Mouse (Mus musculus): ENCODE results near the gene Ush2a. TPM values are rescaled to one million over a fixed set of nuclear protein-coding genes. Genes with fewer than 3 reads are reported as not detected.

Gene Ush2a
- total RNA-seq, 2 experiments from 2014 or later = not detected

DNA sequence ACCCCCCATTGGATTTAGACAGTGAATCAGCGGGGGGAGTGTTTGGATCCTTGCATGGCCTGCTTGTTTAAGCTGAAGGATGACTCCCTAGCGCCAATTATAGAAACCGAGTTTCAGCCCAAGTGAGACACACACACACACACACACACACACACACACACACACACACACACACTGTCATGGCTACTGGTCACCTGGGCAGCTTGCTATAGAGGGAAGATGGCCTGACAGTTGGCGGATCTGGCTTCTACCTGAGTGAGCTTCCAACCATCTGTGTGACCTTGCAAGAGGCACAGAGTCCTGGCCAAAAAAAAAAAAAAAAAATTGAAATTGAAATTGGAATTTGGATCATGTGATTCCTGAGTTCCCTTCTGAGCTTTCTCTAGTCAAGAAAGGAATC, 690.7 kb downstream of the Ush2a start:
- ATAC-seq (replicated peaks; ENCODE audit: low FRiP score, poor library complexity, severe bottlenecking) = no peak

DNA sequence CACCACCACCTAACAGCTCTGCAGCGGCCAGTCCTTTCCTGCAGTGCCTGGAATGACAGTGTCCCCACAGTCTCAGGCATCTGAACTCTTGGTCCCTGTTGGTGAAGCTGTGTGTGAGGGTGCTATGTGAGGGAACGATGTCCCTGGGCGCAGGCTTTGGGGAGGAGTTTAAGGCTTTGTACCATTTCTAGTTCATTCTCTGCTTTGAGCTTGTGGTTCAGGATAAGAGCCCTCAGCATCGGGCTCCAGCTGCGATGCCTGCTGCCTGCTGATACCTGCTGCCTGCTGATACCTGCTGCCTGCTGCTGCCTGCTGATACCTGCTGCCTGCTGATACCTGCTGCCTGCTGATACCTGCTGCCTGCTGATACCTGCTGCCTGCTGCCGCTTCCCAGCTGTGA, 711.3 kb downstream of the Ush2a start:
- peak; percentile 97 for ATAC-seq (replicated peaks; ENCODE audit: low FRiP score, poor library complexity, severe bottlenecking)

DNA sequence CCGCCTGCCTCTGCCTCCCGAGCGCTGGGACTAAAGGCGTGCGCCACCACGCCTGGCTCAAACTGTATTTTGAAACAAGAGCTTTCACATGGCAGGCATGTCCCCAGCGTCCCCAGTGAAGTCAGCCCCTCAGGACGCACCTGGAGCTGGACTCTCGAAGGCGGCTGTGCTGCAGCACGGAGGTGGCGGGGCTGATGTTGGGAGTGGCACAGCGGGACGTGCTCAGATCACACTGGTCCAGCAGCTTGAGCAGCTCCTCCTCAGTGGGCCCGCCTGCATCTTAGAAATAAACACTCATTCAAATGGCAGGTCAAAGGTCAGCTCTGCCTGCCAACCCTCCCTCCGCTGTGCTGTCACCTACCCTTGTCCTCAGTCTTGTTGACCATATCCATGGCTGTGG, 712.1 kb downstream of the Ush2a start:
- ATAC-seq (replicated peaks; ENCODE audit: low FRiP score, poor library complexity, severe bottlenecking) = peak; percentile 32; the same call in 1 of the 2 replicates

DNA sequence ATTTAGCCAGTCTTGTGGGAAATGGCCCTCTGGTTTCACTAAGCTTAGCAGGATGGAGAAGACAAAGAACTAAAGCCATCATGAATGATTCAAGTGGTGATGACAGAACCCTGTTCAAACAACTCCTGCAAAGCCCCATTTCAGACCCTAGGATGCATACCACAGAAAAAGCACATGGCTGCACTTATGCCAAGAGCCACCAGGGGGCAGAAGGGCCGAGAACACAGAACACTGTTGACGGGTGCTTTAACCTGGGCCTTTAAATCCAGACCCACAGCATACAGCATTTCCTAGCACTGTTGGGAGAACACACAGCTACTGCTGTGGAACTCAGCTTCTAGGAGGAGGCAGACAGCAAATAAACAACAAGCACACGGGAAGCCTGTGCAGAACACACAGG, 718.2 kb downstream of the Ush2a start:
- peak; percentile 94 for ATAC-seq (replicated peaks; ENCODE audit: low FRiP score, poor library complexity, severe bottlenecking)

DNA sequence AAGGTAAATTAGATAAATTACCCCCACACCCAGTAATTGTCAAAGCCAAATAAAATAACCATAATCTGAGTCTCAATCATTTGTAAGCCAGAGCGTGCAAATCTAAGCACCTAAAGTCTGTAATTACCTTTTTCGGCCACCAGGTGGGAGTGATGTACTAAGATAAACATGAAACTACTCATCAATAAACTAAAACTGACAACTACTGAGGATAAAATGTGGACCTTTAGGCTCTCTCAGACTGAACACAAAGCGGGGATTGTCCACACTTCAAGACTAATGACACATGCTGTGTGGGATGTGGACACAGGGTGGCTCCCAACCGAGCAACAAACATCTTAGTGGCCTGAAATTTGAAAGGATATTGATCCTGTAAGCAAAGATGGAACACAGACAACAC, 731.4 kb downstream of the Ush2a start:
- peak; percentile 75 for ATAC-seq (replicated peaks; ENCODE audit: low FRiP score, poor library complexity, severe bottlenecking)

DNA sequence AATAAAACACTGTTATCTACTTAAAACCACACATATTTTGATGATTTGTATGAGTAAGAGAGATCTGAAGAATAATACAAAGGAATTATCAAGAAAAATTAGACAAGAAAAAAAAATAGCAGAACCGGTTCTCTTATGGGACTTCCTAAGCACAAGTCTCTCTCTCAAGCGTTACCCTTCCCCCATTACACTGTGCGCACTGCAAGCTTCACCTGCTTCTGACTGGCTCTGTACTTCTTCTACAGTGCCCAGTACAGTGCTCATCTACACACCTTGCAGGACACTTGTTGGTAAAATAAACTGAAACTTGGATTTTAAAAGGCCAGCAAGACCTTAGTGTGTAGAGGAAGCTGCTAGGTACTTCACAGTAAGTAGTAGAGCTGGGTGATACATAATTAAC, 736.1 kb downstream of the Ush2a start:
- ATAC-seq (replicated peaks; ENCODE audit: low FRiP score, poor library complexity, severe bottlenecking) = no peak

DNA sequence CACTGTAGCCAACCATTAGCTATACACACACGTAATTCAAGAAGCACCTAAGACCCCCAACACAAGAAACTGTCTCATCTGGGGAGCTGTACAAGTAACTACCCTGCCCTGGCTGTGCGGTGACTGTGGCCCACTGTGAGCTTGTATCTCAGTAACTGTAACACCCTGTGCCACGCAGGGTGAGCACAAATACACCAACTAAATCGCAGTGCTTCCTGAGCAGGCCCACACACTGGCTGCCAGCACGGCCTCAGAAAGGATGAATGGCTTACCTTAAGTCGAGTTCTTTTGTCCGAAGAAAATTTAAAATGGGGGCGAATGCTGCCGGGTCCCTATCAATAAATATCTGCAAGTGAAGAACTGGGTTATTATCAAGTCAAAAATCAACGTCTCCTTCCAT, 738.2 kb downstream of the Ush2a start:
- ATAC-seq (replicated peaks; ENCODE audit: low FRiP score, poor library complexity, severe bottlenecking) = no peak

DNA sequence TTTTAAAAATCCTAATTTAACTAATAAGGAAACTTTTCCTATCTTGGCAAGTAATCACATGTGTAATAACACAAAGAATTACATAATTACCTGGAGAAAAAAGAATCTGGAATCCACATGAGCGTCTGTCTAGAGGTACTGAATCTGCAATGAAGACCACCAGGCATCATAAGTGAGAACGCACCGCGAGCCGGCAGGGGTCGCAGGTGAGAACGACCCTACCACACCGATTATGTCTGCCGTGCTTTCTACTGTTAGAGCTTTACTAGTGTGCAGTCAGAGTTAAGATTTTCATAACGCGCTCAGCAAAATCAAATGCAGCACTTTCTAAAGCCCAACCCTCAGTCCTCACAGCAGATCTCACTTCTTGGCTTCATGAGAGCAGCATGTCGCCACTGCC, 740.0 kb downstream of the Ush2a start:
- ATAC-seq (replicated peaks; ENCODE audit: low FRiP score, poor library complexity, severe bottlenecking) = no peak

DNA sequence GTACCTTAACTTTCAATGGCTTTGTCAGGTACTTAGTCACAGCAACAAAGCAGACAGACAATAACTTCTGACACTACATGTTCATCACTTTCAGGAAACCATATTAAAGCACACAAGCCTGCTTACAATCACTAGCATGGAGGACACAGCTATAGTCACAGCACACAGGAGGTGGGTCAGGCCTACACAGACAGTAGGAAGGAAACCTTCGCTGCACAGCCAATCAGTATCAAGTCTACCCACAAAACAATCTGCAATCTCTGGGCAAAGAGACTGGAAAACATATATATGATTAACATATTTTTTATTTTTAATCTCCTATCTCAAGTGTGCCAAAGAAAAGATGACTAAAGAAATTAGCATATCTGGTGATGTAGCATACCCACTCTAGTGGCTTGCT, 743.0 kb downstream of the Ush2a start:
- ATAC-seq (replicated peaks; ENCODE audit: low FRiP score, poor library complexity, severe bottlenecking) = no peak

DNA sequence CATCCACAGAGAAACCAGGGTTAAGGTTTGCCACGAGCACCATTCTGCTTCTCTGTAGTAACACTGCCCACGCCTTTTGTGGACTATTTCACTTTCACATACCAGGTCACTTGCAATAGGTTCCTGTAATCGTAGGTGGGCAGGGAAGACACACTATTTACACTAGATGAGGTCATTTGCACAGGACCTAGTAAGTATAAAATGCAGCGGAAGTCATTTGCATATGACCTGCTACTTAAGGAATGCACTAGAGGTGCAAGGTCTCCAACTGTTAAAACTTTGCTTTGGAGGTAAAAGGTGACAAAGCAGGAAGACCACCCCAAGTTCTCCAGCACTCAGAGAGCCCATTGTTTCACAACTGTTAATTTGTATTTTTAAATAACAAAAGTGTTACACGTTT, 744.4 kb downstream of the Ush2a start:
- ATAC-seq (replicated peaks; ENCODE audit: low FRiP score, poor library complexity, severe bottlenecking) = no peak

DNA sequence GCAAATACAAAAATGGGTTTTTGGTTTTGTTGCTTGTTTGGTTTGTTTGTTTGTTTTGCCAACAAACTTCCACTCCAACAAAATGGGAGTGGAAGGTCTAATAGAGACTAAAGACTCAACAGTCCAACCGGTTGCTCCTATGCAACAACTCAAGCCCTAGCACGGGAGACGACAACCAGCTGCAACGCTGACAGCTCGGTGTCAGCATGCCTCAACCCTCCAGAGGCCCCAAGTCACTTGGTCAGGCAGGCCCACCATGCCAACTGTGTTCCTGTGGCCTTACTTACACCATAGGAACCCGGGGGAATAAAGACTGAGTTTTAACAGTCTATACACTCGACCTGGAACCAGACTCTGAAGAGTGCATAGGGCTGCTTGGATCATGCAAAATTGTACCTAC, 745.0 kb downstream of the Ush2a start:
- ATAC-seq (replicated peaks; ENCODE audit: low FRiP score, poor library complexity, severe bottlenecking) = 0 out of 2 replicates have a peak, but pooled peaks have one; percentile 17

DNA sequence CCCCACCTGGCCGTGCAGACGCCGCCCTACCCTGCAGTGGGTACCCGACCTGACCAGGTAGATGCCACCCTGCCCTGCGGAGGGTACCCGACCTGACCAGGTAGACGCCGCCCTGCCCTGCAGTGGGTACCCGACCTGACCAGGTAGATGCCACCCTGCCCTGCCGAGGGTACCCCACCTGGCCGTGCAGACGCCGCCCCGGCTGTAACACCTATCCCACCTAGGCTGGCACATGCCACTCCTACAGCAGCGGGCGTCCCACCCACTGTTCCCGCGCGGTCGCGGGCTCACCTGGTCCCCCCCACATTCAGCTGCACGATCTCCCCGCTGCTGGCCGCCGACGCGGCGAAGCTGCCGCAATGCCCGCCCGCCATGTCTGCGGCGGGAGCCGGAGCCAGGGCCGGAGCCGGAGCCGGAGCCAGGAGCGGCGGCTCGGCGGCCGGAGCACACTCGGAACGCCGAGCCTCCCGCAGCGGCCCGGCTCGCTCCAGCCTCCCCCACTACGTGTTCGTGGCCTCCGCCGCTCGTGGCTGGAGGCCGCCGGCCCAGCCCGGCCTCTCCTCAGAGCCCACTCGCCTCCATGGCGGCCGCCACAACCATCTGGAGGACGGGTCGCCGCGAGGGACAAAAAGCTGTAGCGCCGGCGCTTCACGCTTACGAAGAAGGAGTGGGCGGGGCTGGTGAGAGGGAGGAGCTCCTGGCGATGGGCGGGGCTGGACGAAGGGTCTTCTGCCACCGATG, 745.6 kb downstream of the Ush2a start, which contains the start of gene Kctd3:
Gene Kctd3 (minus strand): TSS at position 603 of the 741 bp plus-strand sequence.
- ATAC-seq (replicated peaks; ENCODE audit: low FRiP score, poor library complexity, severe bottlenecking) = peak; percentile 89

DNA sequence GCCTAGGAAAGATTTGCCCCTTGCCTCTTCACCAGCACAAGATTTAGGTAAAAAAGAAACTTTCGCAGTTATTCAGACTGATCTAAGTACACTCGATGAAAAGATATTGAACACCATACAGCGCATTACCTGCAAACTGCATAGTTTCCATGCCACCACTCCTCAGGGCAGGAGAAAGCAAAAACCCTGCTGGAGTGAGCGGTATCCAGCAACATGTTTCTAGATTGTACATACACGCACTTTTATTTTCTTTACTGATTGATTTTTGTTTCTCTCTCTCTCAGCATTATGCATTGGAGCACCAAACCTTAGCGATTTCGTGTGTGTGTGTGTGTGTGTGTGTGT, 746.1 kb downstream of the Ush2a start:
- ATAC-seq (replicated peaks; ENCODE audit: low FRiP score, poor library complexity, severe bottlenecking) = no peak; the same call in 1 of the 2 replicates

DNA sequence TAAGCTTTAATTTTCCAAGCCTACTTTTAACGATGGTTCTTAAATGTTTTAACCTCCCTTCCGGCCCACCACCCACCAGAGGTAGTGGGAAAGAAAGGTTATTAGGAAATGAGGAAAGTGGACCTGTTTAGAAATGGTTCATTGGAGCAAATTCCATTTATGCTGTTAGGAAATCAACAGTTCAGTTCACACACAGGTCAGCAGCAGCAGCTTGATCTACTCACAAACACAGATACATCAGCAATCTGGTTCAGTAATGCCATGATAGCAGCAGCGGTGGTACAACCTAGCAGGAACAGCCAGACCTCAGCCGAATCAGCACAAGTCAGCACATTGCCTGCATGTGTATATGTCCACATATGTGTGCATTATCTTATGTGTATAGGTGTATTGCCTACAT, 748.8 kb downstream of the Ush2a start:
- ATAC-seq (replicated peaks; ENCODE audit: low FRiP score, poor library complexity, severe bottlenecking) = no peak

DNA sequence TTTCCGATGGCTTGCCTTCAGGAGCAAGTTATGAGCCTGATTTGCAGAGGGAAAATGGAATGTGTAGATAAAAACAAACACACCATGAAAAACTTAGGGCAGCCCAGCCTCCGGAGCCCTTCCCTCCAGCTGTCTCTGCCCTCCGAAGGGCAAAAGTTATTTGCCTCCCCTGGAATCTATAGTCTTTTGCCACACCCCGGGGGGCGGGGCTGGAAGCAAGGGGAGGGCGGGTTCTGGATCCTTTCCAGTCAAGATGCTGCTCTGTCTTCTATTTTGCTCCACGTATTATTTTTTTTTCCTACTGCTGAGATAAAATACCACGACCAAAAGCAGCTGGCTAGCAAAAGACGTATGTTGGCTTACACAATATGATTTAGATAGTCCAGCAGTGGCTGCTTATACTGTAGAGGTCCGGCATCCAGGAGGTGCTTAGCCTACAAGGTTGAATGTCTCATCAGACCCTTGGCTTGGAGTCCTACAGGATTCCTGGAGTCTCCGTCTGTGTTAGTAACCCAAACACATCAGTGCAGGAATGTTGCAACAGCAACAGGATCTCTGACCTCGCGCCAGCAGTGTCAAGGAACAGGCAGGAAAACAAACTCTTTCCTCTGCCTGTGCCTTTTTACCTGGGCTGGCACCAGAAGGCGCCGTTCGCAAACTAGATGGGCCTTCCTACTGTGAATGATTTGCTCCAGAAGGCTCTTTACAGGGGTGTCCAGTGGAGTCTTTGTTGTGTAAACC, 751.2 kb downstream of the Ush2a start:
- 0 out of 2 replicates have a peak, but pooled peaks have one; percentile 47 for ATAC-seq (replicated peaks; ENCODE audit: low FRiP score, poor library complexity, severe bottlenecking)

DNA sequence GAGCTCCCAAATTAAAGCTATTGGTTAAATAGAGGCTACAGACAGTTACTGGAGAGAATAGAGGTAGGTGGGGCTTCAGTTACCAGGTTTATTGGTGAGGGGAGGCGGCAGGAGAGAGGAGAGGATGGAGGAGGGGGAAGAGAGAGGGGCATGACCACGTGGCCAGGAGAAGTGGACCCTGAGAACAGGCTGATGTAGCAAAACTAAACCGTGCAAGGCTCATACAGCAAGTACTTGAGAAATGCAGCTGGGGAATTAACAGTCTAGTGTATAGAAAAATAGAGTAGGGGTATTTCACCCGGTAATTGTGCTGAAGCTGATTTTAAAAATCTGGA, 751.7 kb downstream of the Ush2a start:
- ATAC-seq (replicated peaks; ENCODE audit: low FRiP score, poor library complexity, severe bottlenecking) = no peak
